In genomic region chr17:46772038-46772403, GRCm38 (mm10) we compare ENCODE assay signal across 8 mouse cellular contexts. TPM values are rescaled to one million over a fixed set of nuclear protein-coding genes. Genes with fewer than 3 reads are reported as not detected.
DNase-seq lines count a peak whose midpoint lies in the region; ATAC-seq and TF ChIP-seq lines count a peak whose summit lies in the region.

No protein-coding gene starts in this region.

- H3K9ac ChIP-seq in hindbrain, embryonic 13.5 days, result peak overlapping the region; percentile 85
- H3K9ac ChIP-seq in midbrain, embryonic 13.5 days (replicated peaks), result peak overlapping the region; percentile 88

- TF ChIP-seq CTCF in kidney, adult 2 months (conservative IDR thresholded peaks at IDR 0.05; ENCODE audit: insufficient read depth, insufficient read length, low read depth, low read length), result no peak

- no peak for TF ChIP-seq POLR2A in kidney, adult 2 months (IDR thresholded peaks at IDR 0.05; ENCODE audit: low read depth, low read length)

- WGBS in kidney, adult 2 months, result 4% methylated on average over 5 of the region's 5 CpGs
- 9% methylated on average over 5 of the region's 5 CpGs for WGBS in hindbrain, embryonic 13.5 days
- WGBS in midbrain, embryonic 13.5 days, result 7% methylated on average over 5 of the region's 5 CpGs

- H3K27me3 ChIP-seq in kidney, adult 2 months (replicated peaks; ENCODE audit: control insufficient read depth, insufficient read depth, low read length), result no peaks in the 10 kb centered on the region
- H3K27me3 ChIP-seq in hindbrain, embryonic 13.5 days, result no peaks in the 10 kb centered on the region
- H3K27me3 ChIP-seq in midbrain, embryonic 13.5 days, result no peaks in the 10 kb centered on the region

- peak overlapping the region; percentile 95 for H3K4me2 ChIP-seq in hindbrain, embryonic 13.5 days
- H3K4me2 ChIP-seq in midbrain, embryonic 13.5 days (replicated peaks), result peak overlapping the region; percentile 96

- peak overlapping the region; percentile 89 for H3K4me3 ChIP-seq in kidney, adult 2 months (ENCODE audit: insufficient read depth, low read depth, low read length)
- H3K4me3 ChIP-seq in hindbrain, embryonic 13.5 days, result peak overlapping the region; percentile 83
- H3K4me3 ChIP-seq in midbrain, embryonic 13.5 days (replicated peaks), result peak overlapping the region; percentile 90

- no peaks in the 10 kb centered on the region for H3K9me3 ChIP-seq in hindbrain, embryonic 13.5 days
- H3K9me3 ChIP-seq in midbrain, embryonic 13.5 days, result no peaks in the 10 kb centered on the region

- peak overlapping the region; percentile 75 for H3K27ac ChIP-seq in kidney, adult 2 months (ENCODE audit: insufficient read depth, low read depth, low read length)
- peak overlapping the region; percentile 80 for H3K27ac ChIP-seq in hindbrain, embryonic 13.5 days
- peak overlapping the region; percentile 77; the same call in 1 of the 2 replicates for H3K27ac ChIP-seq in midbrain, embryonic 13.5 days

- H3K4me1 ChIP-seq in kidney, adult 2 months (ENCODE audit: control insufficient read depth, insufficient read depth, low read length), result peaks cover 7% of the 10 kb centered on the region; the same call in 1 of the 2 replicates
- H3K4me1 ChIP-seq in hindbrain, embryonic 13.5 days (replicated peaks), result peaks cover 20% of the 10 kb centered on the region
- peaks cover 23% of the 10 kb centered on the region for H3K4me1 ChIP-seq in midbrain, embryonic 13.5 days (replicated peaks)

- ATAC-seq in activated CD4-positive, CD25-positive, alpha-beta regulatory T cell, adult 4 months, result peak; percentile 15
- ATAC-seq in hindbrain, embryonic 13.5 days (ENCODE audit: low FRiP score), result peak; percentile 55
- ATAC-seq in midbrain, embryonic 13.5 days, result peak; percentile 53
- no peak for ATAC-seq in monocyte, adult 5-6 weeks (replicated peaks; ENCODE audit: insufficient number of reproducible peaks, low FRiP score, low TSS enrichment, poor library complexity, severe bottlenecking)

- DNase-seq in kidney, adult 2 months, result no peak
- no peak for DNase-seq in kidney, postnatal 4 days
- no peak for DNase-seq in frontal cortex, postnatal 10 days (ENCODE audit: low spot score in 2 of 2)
- no peak for DNase-seq in gastrocnemius, postnatal 25 days

- H3K36me3 ChIP-seq in kidney, adult 2 months (ENCODE audit: control insufficient read depth, insufficient read depth, low read length), result peaks cover 1% of the 10 kb centered on the region; the same call in 1 of the 2 replicates
- peaks cover 30% of the 10 kb centered on the region for H3K36me3 ChIP-seq in hindbrain, embryonic 13.5 days
- peaks cover 31% of the 10 kb centered on the region for H3K36me3 ChIP-seq in midbrain, embryonic 13.5 days

RNA-seq across cellular contexts. Expression of gene 2310039H08Rik, which starts 0.4 kb away (rescaled TPM):
- polyA plus RNA-seq in kidney, adult 2 months (2012; rRNA removed), result 131 and 174 TPM in 2 replicates
- polyA plus RNA-seq in activated CD4-positive, CD25-positive, alpha-beta regulatory T cell, adult 4 months (2017; shearing (Covaris generic)), result 10 to 100 TPM; 20.0 to 25.1 TPM
- 49.4 and 58.4 TPM in 2 replicates for polyA plus RNA-seq in hindbrain, embryonic 13.5 days (2015; fragmentation: Nextera tagmentation; extraction: Ambion mirVana)
- polyA plus RNA-seq in midbrain, embryonic 13.5 days (2015; fragmentation: Nextera tagmentation; extraction: Ambion mirVana), result 53.4 and 54.0 TPM in 2 replicates
- total RNA-seq in monocyte, adult 5-6 weeks (2017), result 4.2 to 8.7 TPM (median 4.2 TPM) in 3 replicates
- 10 to 100 TPM; 34.9 to 35.0 TPM for total RNA-seq in gastrocnemius, postnatal 25 days (2021)

RNA-seq across cellular contexts. Expression of gene Ptcra, which starts 8.5 kb away (rescaled TPM):
- polyA plus RNA-seq in kidney, adult 2 months (2012; rRNA removed), result 0.06 TPM in 1 of 2 replicates, not detected in the other
- not detected for polyA plus RNA-seq in activated CD4-positive, CD25-positive, alpha-beta regulatory T cell, adult 4 months (2017; shearing (Covaris generic))
- polyA plus RNA-seq in hindbrain, embryonic 13.5 days (2015; fragmentation: Nextera tagmentation; extraction: Ambion mirVana), result 0.26 and 0.40 TPM in 2 replicates
- 0.24 and 0.46 TPM in 2 replicates for polyA plus RNA-seq in midbrain, embryonic 13.5 days (2015; fragmentation: Nextera tagmentation; extraction: Ambion mirVana)
- 0.38 TPM in 1 of 3 replicates, not detected in the others for total RNA-seq in monocyte, adult 5-6 weeks (2017)
- not detected for total RNA-seq in gastrocnemius, postnatal 25 days (2021)

RNA-seq across cellular contexts. Expression of gene Rpl7l1, which starts 10.5 kb away (rescaled TPM):
- polyA plus RNA-seq in kidney, adult 2 months (2012; rRNA removed), result 30.5 and 38.4 TPM in 2 replicates
- polyA plus RNA-seq in activated CD4-positive, CD25-positive, alpha-beta regulatory T cell, adult 4 months (2017; shearing (Covaris generic)), result 100 to 1,000 TPM; 144 to 146 TPM
- polyA plus RNA-seq in hindbrain, embryonic 13.5 days (2015; fragmentation: Nextera tagmentation; extraction: Ambion mirVana), result 92.8 and 113 TPM in 2 replicates
- 119 and 125 TPM in 2 replicates for polyA plus RNA-seq in midbrain, embryonic 13.5 days (2015; fragmentation: Nextera tagmentation; extraction: Ambion mirVana)
- total RNA-seq in monocyte, adult 5-6 weeks (2017), result 87.5 to 121 TPM (median 88.0 TPM) in 3 replicates
- total RNA-seq in gastrocnemius, postnatal 25 days (2021), result 10 to 100 TPM; 42.6 to 50.4 TPM

RNA-seq across cellular contexts. Expression of gene Cnpy3, which starts 20.0 kb away (rescaled TPM):
- 48.3 and 51.4 TPM in 2 replicates for polyA plus RNA-seq in kidney, adult 2 months (2012; rRNA removed)
- 10 to 100 TPM; 19.2 to 21.6 TPM for polyA plus RNA-seq in activated CD4-positive, CD25-positive, alpha-beta regulatory T cell, adult 4 months (2017; shearing (Covaris generic))
- polyA plus RNA-seq in hindbrain, embryonic 13.5 days (2015; fragmentation: Nextera tagmentation; extraction: Ambion mirVana), result 66.1 and 67.1 TPM in 2 replicates
- polyA plus RNA-seq in midbrain, embryonic 13.5 days (2015; fragmentation: Nextera tagmentation; extraction: Ambion mirVana), result 55.7 and 59.8 TPM in 2 replicates
- 88.2 to 109 TPM (median 106 TPM) in 3 replicates for total RNA-seq in monocyte, adult 5-6 weeks (2017)
- total RNA-seq in gastrocnemius, postnatal 25 days (2021), result 10 to 100 TPM in 1 of 2 experiments, 1 to 10 TPM in 1; 8.3 to 11.8 TPM

RNA-seq across cellular contexts. Expression of gene Gnmt, which starts 43.1 kb away (rescaled TPM):
- 54.3 and 59.7 TPM in 2 replicates for polyA plus RNA-seq in kidney, adult 2 months (2012; rRNA removed)
- polyA plus RNA-seq in activated CD4-positive, CD25-positive, alpha-beta regulatory T cell, adult 4 months (2017; shearing (Covaris generic)), result under 1 TPM; 0.54 to 0.83 TPM
- 0.90 and 1.5 TPM in 2 replicates for polyA plus RNA-seq in hindbrain, embryonic 13.5 days (2015; fragmentation: Nextera tagmentation; extraction: Ambion mirVana)
- 0.80 and 0.81 TPM in 2 replicates for polyA plus RNA-seq in midbrain, embryonic 13.5 days (2015; fragmentation: Nextera tagmentation; extraction: Ambion mirVana)
- total RNA-seq in monocyte, adult 5-6 weeks (2017), result 2.2 to 3.4 TPM (median 3.1 TPM) in 3 replicates
- total RNA-seq in gastrocnemius, postnatal 25 days (2021), result 1 to 10 TPM; 1.1 to 1.2 TPM
